Mouse (Mus musculus): ENCODE results near the gene Mroh3.

- TF ChIP-seq POLR2A (IDR thresholded peaks at IDR 0.05; ENCODE audit: borderline replicate concordance, control insufficient read depth, low read depth, low read length) (no peak), CTCF (IDR thresholded peaks at IDR 0.05; ENCODE audit: control insufficient read depth, insufficient read depth, low read length) (no peak)
Observed at GRCm38 (mm10) chr1:136259893-136260634, 47.4 kb upstream of the Mroh3 start.

Measured in bone marrow, adult 2 months (tissue).